Mouse (Mus musculus) forebrain, embryonic 14.5 days (tissue): Measurements from ENCODE around the gene Gm10447. TPM values are rescaled to one million over a fixed set of nuclear protein-coding genes. Genes with fewer than 3 reads are reported as not detected.
"Not testable (repeated sequence)": the region's sequence is repeated elsewhere in the genome, so short reads cannot be mapped to it uniquely, and the experiment has no call there.

ENCODE experiments used
- ATAC-seq: fragments of 200-750 bp; cut with Nextera tagmentation; 2 replicates; pipeline ENCODE4 v1.8.0; 2017; ENCODE audit warnings: mild to moderate bottlenecking, moderate library complexity
- DNase-seq: peaks from one replicate; pipeline ENCODE4 v3.0.0-alpha.2; 2015; ENCODE audit warnings: low spot score
- H3K27ac ChIP-seq: fragments of 300-500 bp; sonication (generic); 2 replicates; pipeline ENCODE4 v1.5.1; 2014; ENCODE audit warnings: low read depth, mild to moderate bottlenecking, control low read depth, low read length, moderate library complexity
- H3K27me3 ChIP-seq: fragments of 300-500 bp; sonication (generic); replicated peaks from 2 replicates; pipeline ENCODE4 v1.6.1; 2014; ENCODE audit warnings: low read length, control low read depth, mixed read lengths; ENCODE audit not compliant: control insufficient read depth, insufficient read depth
- H3K36me3 ChIP-seq: fragments of 300-500 bp; sonication (generic); 2 replicates; pipeline ENCODE4 v1.6.1; 2014; ENCODE audit warnings: low read length, control low read depth; ENCODE audit not compliant: control insufficient read depth, insufficient read depth
- H3K4me1 ChIP-seq: fragments of 300-500 bp; sonication (generic); 2 replicates; pipeline ENCODE4 v1.6.1; 2014; ENCODE audit warnings: antibody characterized with exemption, low read length, control low read depth; ENCODE audit not compliant: control insufficient read depth, insufficient read depth
- H3K4me2 ChIP-seq: fragments of 300-500 bp; sonication (generic); 2 replicates; pipeline ENCODE4 v1.6.1; 2014; ENCODE audit warnings: mild to moderate bottlenecking, control low read depth, low read length
- H3K4me3 ChIP-seq: fragments of 300-500 bp; sonication (generic); 2 replicates; pipeline ENCODE4 v1.5.1; 2014; ENCODE audit warnings: low read depth, low read length, control low read depth
- H3K9ac ChIP-seq: fragments of 300-500 bp; sonication (generic); 2 replicates; pipeline ENCODE4 v1.6.1; 2014; ENCODE audit warnings: mild to moderate bottlenecking, low read length, control low read depth, moderate library complexity
- H3K9me3 ChIP-seq: fragments of 300-500 bp; sonication (generic); replicated peaks from 2 replicates; pipeline ENCODE4 v1.6.1; 2016; ENCODE audit warnings: low read length, control low read depth, mixed read lengths; ENCODE audit not compliant: control insufficient read depth
- WGBS: fragments of 180-500 bp; shearing (Covaris S2); extraction: QIAGEN DNeasy Blood & Tissue Kit; methylation state at CpG from one replicate; pipeline ENCODE4 v1.1.7; 2014; 5-methylcytosine and 5-hydroxymethylcytosine counted together
- polyA plus RNA-seq: library from polyadenylated mRNA; unstranded; fragments of >200 nt; fragmentation: Nextera tagmentation; extraction: Ambion mirVana; gene quantifications from 2 replicates; pipeline ENCODE4 v1.2.1, GENCODE M21; 2014

The Gm10447 gene
- polyA plus RNA-seq, 1 experiment from 2014 or later = not detected

- Histone ChIP-seq H3K9ac (no peak overlapping the region), H3K4me1 (peaks cover 8% of the 10 kb centered on the region; the same call in 1 of the 2 replicates), H3K27me3 (no peaks in the 10 kb centered on the region), H3K36me3 (peaks cover 7% of the 10 kb centered on the region), H3K27ac (no peak overlapping the region), H3K4me3 (no peak overlapping the region), H3K4me2 (no peak overlapping the region), H3K9me3 (no peaks in the 10 kb centered on the region)
- WGBS = 91% methylated on average over 3 of the region's 3 CpGs
- ATAC-seq (no peak), DNase-seq (no peak)
Observed at GRCm38 (mm10) chr11:53427993-53428715, 28.8 kb downstream of the Gm10447 start.

DNA sequence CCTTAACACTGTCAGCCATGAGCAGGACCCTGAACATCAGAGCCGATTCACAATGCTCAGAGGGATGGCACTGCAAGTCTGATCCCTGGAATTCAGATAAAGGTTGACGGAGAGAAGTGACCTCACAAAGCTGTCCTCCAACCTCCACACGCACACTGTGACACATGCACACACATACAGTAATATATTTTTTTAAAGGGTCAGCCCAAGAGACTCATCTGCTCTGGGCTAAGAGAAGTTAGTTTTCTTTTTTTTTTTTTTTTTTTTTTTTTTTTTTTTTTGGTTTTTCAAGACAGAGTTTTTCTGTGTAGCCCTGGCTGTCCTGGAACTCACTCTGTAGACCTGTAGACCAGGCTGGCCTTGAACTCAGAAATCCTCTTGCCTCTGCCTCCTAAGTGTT is 30.0 kb downstream of the Gm10447 start:
- H3K4me2 ChIP-seq, H3K9ac ChIP-seq: not testable (repeated sequence)

DNA sequence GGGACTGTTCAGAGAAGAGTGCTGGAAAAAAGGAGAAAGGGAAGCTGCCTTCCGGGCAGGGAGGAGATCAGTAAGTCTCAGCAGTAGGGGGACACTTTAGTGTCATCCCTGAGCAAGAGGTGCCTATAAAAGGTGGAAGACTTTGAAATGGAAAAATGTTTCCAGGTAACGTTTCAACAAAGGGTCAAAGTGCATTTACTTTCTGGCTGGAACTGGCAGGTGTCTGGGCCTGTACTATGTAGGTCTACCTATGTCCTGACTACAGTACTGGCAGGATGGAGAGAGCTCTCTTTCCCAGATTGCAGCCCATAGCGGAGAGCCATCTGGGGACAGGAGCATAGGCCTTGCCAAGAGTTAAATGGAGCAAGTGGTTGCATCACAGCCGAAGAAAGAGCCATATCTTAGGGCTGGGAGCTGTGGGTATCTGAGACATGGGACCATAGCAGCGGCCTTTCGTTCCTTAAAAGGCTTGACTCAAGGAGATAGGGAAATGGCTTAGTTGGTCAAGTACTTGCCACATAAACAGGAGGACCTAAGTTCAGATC is 31.1 kb downstream of the Gm10447 start:
- WGBS = 89% methylated on average over 6 of the region's 6 CpGs
- Histone ChIP-seq H3K4me3 (no peak overlapping the region), H3K4me1 (peaks cover 5% of the 10 kb centered on the region; the same call in 1 of the 2 replicates), H3K9me3 (no peaks in the 10 kb centered on the region), H3K4me2 (no peak overlapping the region), H3K27ac (no peak overlapping the region), H3K27me3 (no peaks in the 10 kb centered on the region), H3K9ac (no peak overlapping the region), H3K36me3 (peaks cover 18% of the 10 kb centered on the region)
- DNase-seq (no peak), ATAC-seq (no peak)

More for the DNA sequence above, 30.0 kb downstream of the Gm10447 start:
- H3K4me1 ChIP-seq, H3K9me3 ChIP-seq, H3K27me3 ChIP-seq, H3K27ac ChIP-seq, ATAC-seq, DNase-seq, H3K4me3 ChIP-seq: not testable (repeated sequence)
- 85% methylated on average over 3 of the region's 3 CpGs for WGBS
- peaks cover 11% of the 10 kb centered on the region for H3K36me3 ChIP-seq

DNA sequence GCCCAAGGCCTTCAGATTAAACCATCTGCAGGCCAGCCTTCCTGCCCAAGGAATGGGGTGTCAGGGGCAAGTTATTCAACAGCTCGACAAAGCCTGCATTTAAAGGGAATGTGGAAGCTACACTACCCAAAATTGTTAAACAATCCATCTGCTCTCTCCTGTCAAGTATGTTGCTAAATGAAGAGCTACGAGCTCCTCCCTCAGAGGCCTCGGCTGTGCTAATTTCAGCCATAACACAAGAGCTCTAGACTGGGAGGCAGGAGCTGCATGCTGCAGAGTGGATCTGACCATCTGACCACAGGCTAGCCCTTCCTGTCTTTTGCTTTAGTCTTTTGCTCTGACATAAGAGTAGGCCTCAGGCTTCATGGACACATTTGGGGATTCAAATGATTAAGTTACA is 31.7 kb downstream of the Gm10447 start:
- Histone ChIP-seq H3K9ac (no peak overlapping the region), H3K9me3 (no peaks in the 10 kb centered on the region), H3K27me3 (no peaks in the 10 kb centered on the region), H3K4me3 (no peak overlapping the region), H3K4me1 (peaks cover 5% of the 10 kb centered on the region; the same call in 1 of the 2 replicates), H3K27ac (no peak overlapping the region), H3K36me3 (peaks cover 20% of the 10 kb centered on the region), H3K4me2 (no peak overlapping the region)
- no peak for ATAC-seq
- 88% methylated on average over 3 of the region's 3 CpGs for WGBS
- DNase-seq = no peak

DNA sequence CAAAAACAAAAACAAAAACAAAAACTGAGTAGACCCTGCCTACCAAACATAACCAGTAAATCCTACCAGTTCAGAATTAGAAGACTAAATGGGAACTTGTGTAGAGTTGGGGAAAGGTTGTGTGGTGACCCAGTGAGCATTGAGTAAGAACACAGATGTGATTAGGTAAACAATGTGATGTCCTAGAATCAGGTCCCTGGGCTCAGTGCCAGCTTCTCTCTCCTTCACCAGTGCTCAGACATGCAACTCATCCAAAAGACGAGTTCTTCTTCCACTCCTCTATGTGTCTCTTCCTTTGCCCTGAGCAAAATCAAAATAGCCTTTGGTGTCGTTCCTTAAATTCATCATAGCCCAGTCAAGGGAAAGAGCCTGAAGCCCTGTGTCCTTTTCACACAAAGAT is 32.1 kb downstream of the Gm10447 start:
- Histone ChIP-seq H3K4me2 (no peak overlapping the region), H3K9me3 (no peaks in the 10 kb centered on the region), H3K27ac (no peak overlapping the region), H3K36me3 (peaks cover 24% of the 10 kb centered on the region), H3K27me3 (no peaks in the 10 kb centered on the region), H3K9ac (no peak overlapping the region), H3K4me1 (peaks cover 2% of the 10 kb centered on the region; the same call in 1 of the 2 replicates), H3K4me3 (no peak overlapping the region)
- no peak for DNase-seq
- 83% methylated on average over 2 of the region's 2 CpGs for WGBS
- ATAC-seq = no peak

DNA sequence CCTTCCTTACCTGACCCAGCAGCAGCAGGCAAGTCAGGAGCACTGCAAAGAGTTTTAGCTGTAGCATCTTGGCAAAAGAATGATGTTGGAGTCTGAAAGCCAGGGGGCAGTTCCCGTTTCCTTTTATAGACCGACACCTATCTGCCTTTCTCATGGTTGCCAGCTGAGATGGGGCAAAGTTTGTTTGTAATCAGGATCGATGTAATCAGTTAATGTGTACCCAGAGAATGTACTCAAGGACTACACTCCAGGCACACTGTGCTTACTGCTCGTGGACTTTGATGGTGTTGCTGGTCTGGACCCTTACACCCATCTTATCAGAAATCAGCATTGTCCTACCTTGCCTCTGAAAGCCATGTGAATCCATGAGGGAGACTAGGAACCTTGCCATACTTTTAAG is 33.9 kb downstream of the Gm10447 start, which contains the start of gene Leap2:
Gene Leap2 (minus strand): TSS at position 135 of the 400 bp plus-strand sequence.
- Histone ChIP-seq H3K9ac (no peak within 1 kb of the TSS), H3K36me3 (peaks cover 32% of the 10 kb centered on the region), H3K27ac (no peak within 1 kb of the TSS), H3K4me2 (no peak within 1 kb of the TSS), H3K4me1 (no peaks in the 10 kb centered on the region), H3K27me3 (no peaks in the 10 kb centered on the region), H3K9me3 (no peaks in the 10 kb centered on the region), H3K4me3 (no peak within 1 kb of the TSS)
- ATAC-seq = no peak
- no peak for DNase-seq
- WGBS = 91% methylated on average over 4 of the region's 4 CpGs

DNA sequence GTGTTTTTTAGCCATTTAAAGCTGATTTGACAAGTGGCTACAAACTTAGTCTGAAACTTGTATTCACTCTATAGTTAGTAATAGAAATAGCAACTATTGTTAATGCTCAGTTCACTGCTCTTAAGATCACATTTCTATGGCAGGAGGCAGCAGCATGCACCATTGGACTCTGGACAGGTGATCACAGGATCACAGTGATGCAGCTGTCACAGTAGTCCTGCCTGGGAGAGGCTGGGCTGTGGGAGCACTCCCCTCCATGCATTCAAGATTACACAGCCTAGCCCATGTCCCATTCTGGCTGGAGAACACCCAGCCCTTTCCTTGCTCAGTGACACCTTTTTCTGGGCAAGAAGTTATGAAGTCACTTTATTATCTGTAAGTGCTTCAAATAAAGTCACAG is 38.9 kb downstream of the Gm10447 start:
- ATAC-seq = no peak
- no peaks in the 10 kb centered on the region for H3K27me3 ChIP-seq
- no peak overlapping the region for H3K4me3 ChIP-seq
- H3K9me3 ChIP-seq = no peaks in the 10 kb centered on the region
- no peak overlapping the region for H3K27ac ChIP-seq
- H3K9ac ChIP-seq = no peak overlapping the region
- no peaks in the 10 kb centered on the region for H3K4me1 ChIP-seq
- no peak for DNase-seq
- no peak overlapping the region for H3K4me2 ChIP-seq
- peaks cover 80% of the 10 kb centered on the region for H3K36me3 ChIP-seq

GRCm38 (mm10) chr11:53413871-53414270 is 43.0 kb downstream of the Gm10447 start:
- DNase-seq (no peak), ATAC-seq (no peak)
- H3K4me3 ChIP-seq = no peak overlapping the region
- H3K9me3 ChIP-seq = no peaks in the 10 kb centered on the region
- H3K36me3 ChIP-seq = peaks cover 96% of the 10 kb centered on the region
- H3K4me1 ChIP-seq = no peaks in the 10 kb centered on the region
- no peak overlapping the region for H3K4me2 ChIP-seq
- no peak overlapping the region for H3K9ac ChIP-seq
- H3K27ac ChIP-seq = no peak overlapping the region
- WGBS = 97% methylated on average over 4 of the region's 4 CpGs
- no peaks in the 10 kb centered on the region for H3K27me3 ChIP-seq

DNA sequence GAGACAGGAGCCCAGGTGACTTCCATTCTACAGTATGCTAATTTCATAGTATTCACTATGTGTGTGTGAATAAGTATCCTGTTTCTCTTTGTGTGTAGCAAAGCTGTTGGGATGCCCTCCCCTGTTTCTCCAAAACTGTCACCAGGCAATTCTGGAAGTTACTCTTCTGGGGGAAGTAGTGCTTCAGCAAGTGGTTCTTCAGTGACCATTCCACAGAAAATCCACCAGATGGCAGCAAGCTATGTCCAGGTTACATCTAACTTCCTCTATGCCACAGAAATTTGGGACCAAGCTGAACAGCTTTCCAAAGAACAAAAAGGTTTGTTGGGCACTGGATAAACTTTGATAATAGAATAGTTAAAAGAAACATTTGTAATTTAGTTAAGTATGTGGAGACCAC is 45.2 kb downstream of the Gm10447 start:
- Histone ChIP-seq H3K4me3 (no peak overlapping the region), H3K4me2 (no peak overlapping the region), H3K36me3 (peaks cover 92% of the 10 kb centered on the region), H3K27ac (no peak overlapping the region), H3K4me1 (no peaks in the 10 kb centered on the region), H3K9me3 (no peaks in the 10 kb centered on the region), H3K9ac (no peak overlapping the region), H3K27me3 (no peaks in the 10 kb centered on the region)
- DNase-seq (peak; percentile 53), ATAC-seq (no peak)
